Mouse (Mus musculus): ENCODE measurements around the gene Als2cl.

Als2cl gene

GRCm38 (mm10) chr9:110879191-110879920, at the start of gene Als2cl:
Als2cl (plus strand) TSS chr9:110879870.
- peak; percentile 27 for DNase-seq (ENCODE audit: low spot score)

GRCm38 (mm10) chr9:110833021-110833420, 46.6 kb upstream of the Als2cl start:
- DNase-seq (ENCODE audit: low spot score), result no peak

- no peak for DNase-seq (ENCODE audit: low spot score)
Observed at GRCm38 (mm10) chr9:110834411-110834810, 45.3 kb upstream of the Als2cl start, which contains the start of gene Prss45. Prss45 (plus strand) TSS chr9:110834588.

- DNase-seq (ENCODE audit: low spot score), result no peak
Observed at GRCm38 (mm10) chr9:110834961-110835360, 44.7 kb upstream of the Als2cl start.

- DNase-seq (ENCODE audit: low spot score), result no peak
Observed at GRCm38 (mm10) chr9:110836112-110836511, 43.6 kb upstream of the Als2cl start.

GRCm38 (mm10) chr9:110840905-110841304, 38.8 kb upstream of the Als2cl start:
- DNase-seq (ENCODE audit: low spot score), result no peak

GRCm38 (mm10) chr9:110841438-110841837, 38.2 kb upstream of the Als2cl start:
- no peak for DNase-seq (ENCODE audit: low spot score)

GRCm38 (mm10) chr9:110844206-110844605, 35.5 kb upstream of the Als2cl start, which contains the start of gene Prss46:
Prss46 (plus strand) TSS chr9:110844506.
- no peak for DNase-seq (ENCODE audit: low spot score)

GRCm38 (mm10) chr9:110849162-110849561, 30.5 kb upstream of the Als2cl start:
- no peak for DNase-seq (ENCODE audit: low spot score)

GRCm38 (mm10) chr9:110855903-110856302, 23.8 kb upstream of the Als2cl start:
- DNase-seq (ENCODE audit: low spot score), result no peak

GRCm38 (mm10) chr9:110856920-110857319, 22.8 kb upstream of the Als2cl start:
- DNase-seq (ENCODE audit: low spot score), result no peak

GRCm38 (mm10) chr9:110857781-110858472, 21.7 kb upstream of the Als2cl start, which contains the start of gene Prss50:
Prss50 (plus strand) TSS chr9:110857967.
- peak; percentile 62 for DNase-seq (ENCODE audit: low spot score)

- DNase-seq (ENCODE audit: low spot score), result no peak
Observed at GRCm38 (mm10) chr9:110858523-110858922, 21.1 kb upstream of the Als2cl start.

GRCm38 (mm10) chr9:110858967-110859596, 20.6 kb upstream of the Als2cl start:
- no peak for DNase-seq (ENCODE audit: low spot score)

- peak; percentile 82 for DNase-seq (ENCODE audit: low spot score)
Observed at GRCm38 (mm10) chr9:110871030-110871429, 8.6 kb upstream of the Als2cl start.

GRCm38 (mm10) chr9:110873681-110874659, 5.7 kb upstream of the Als2cl start:
- peak; percentile 35 for DNase-seq (ENCODE audit: low spot score)

- DNase-seq (ENCODE audit: low spot score), result peak; percentile 24
Observed at GRCm38 (mm10) chr9:110874660-110875191, 4.9 kb upstream of the Als2cl start.

- DNase-seq (ENCODE audit: low spot score), result peak; percentile 36
Observed at GRCm38 (mm10) chr9:110875288-110875695, 4.4 kb upstream of the Als2cl start.

GRCm38 (mm10) chr9:110877353-110877752, 2.3 kb upstream of the Als2cl start:
- no peak for DNase-seq (ENCODE audit: low spot score)

GRCm38 (mm10) chr9:110877888-110878287, 1.8 kb upstream of the Als2cl start:
- DNase-seq (ENCODE audit: low spot score), result no peak

GRCm38 (mm10) chr9:110879998-110880561, 410 bp downstream of the Als2cl start, which contains the start of gene Tmie:
Tmie (minus strand) TSS chr9:110880113.
- DNase-seq (ENCODE audit: low spot score), result peak; percentile 44
